Comparison of ENCODE assay signal across 13 mouse cellular contexts in genomic region chr17:83101756-83102155, GRCm38 (mm10).
"Had no signal": no experiment of that assay in that cellular context is flagged by ENCODE, and none has a peak within 500 bp of the region (broad histone marks: within the 10 kb centered on the region; RNA-seq: fewer than 3 reads in every experiment).

No protein-coding gene starts in this region.

- H3K9me3 ChIP-seq: midbrain, embryonic 12.5 days; neural tube, embryonic 13.5 days had no signal

- H3K4me2 ChIP-seq: midbrain, embryonic 12.5 days; neural tube, embryonic 13.5 days had no signal

- H3K36me3 ChIP-seq: midbrain, embryonic 12.5 days; neural tube, embryonic 13.5 days had no signal

- H3K27ac ChIP-seq: liver, embryonic 14.5 days; midbrain, embryonic 12.5 days; neural tube, embryonic 13.5 days had no signal

- H3K9ac ChIP-seq: liver, embryonic 14.5 days; midbrain, embryonic 12.5 days; neural tube, embryonic 13.5 days had no signal

- ATAC-seq: intestine, embryonic 16.5 days; midbrain, embryonic 16.5 days had no signal

- H3K4me1 ChIP-seq: midbrain, embryonic 12.5 days had no signal

- H3K4me3 ChIP-seq: midbrain, embryonic 12.5 days; neural tube, embryonic 13.5 days had no signal

- DNase-seq: kidney, adult 8-10 months; kidney, postnatal 36 days; layer of hippocampus, adult 9-11 months; layer of hippocampus, postnatal 36 days; left cerebral cortex, postnatal 4 days; lung, adult 18-20 months; retina, postnatal 1 day; thymus, postnatal 36 days had no signal
